Mouse (Mus musculus): ENCODE measurements at regions not wholly inside any gene's neighbourhood (a gene's known extent, or its start where the extent isn't known, plus 50 kb on each side); places are given as distances from the start of the nearest gene placed in this dataset.

GRCm38 (mm10) chr4:89490947-89491346 is 180.1 kb upstream of the Cdkn2b start:
- DNase-seq = no peak

- no peak for DNase-seq
Measured at GRCm38 (mm10) chr4:89487416-89488165, 176.8 kb upstream of the Cdkn2b start.

GRCm38 (mm10) chr4:89486963-89487362 is 176.1 kb upstream of the Cdkn2b start:
- no peak for DNase-seq

GRCm38 (mm10) chr4:89485981-89486531 is 175.2 kb upstream of the Cdkn2b start:
- DNase-seq = peak; percentile 37

GRCm38 (mm10) chr4:89478646-89479237 is 167.9 kb upstream of the Cdkn2b start:
- no peak for DNase-seq

- DNase-seq = no peak
Measured at GRCm38 (mm10) chr4:89475848-89476247, 165.0 kb upstream of the Cdkn2b start.

GRCm38 (mm10) chr4:89474836-89475541 is 164.2 kb upstream of the Cdkn2b start:
- no peak for DNase-seq

- no peak for DNase-seq
Measured at GRCm38 (mm10) chr4:89471426-89471825, 160.6 kb upstream of the Cdkn2b start.

GRCm38 (mm10) chr4:89470756-89471155 is 159.9 kb upstream of the Cdkn2b start:
- no peak for DNase-seq

- DNase-seq = no peak
Measured at GRCm38 (mm10) chr4:89469883-89470282, 159.0 kb upstream of the Cdkn2b start.

- no peak for DNase-seq
Measured at GRCm38 (mm10) chr4:89469406-89469805, 158.6 kb upstream of the Cdkn2b start.

GRCm38 (mm10) chr4:89466766-89467165 is 155.9 kb upstream of the Cdkn2b start:
- DNase-seq = no peak

- DNase-seq = no peak
Measured at GRCm38 (mm10) chr4:89463121-89463520, 152.3 kb upstream of the Cdkn2b start.

- no peak for DNase-seq
Measured at GRCm38 (mm10) chr4:89460170-89460762, 149.4 kb upstream of the Cdkn2b start.

GRCm38 (mm10) chr4:89459346-89459666 is 148.5 kb upstream of the Cdkn2b start:
- DNase-seq = no peak

- DNase-seq = no peak
Measured at GRCm38 (mm10) chr4:89458628-89459345, 147.9 kb upstream of the Cdkn2b start.

GRCm38 (mm10) chr4:89457861-89458260 is 147.0 kb upstream of the Cdkn2b start:
- DNase-seq = no peak

GRCm38 (mm10) chr4:89454926-89455325 is 144.1 kb upstream of the Cdkn2b start:
- DNase-seq = no peak

- no peak for DNase-seq
Measured at GRCm38 (mm10) chr4:89453051-89453450, 142.2 kb upstream of the Cdkn2b start.

- no peak for DNase-seq
Measured at GRCm38 (mm10) chr4:89451741-89452140, 140.9 kb upstream of the Cdkn2b start.

- DNase-seq = no peak
Measured at GRCm38 (mm10) chr4:89446765-89447487, 136.1 kb upstream of the Cdkn2b start.

GRCm38 (mm10) chr4:89446156-89446716 is 135.4 kb upstream of the Cdkn2b start:
- no peak for DNase-seq
